15 mouse cellular contexts compared by ENCODE assay signal in genomic region chr10:70982156-70982555, GRCm38 (mm10).
"Had no signal": no experiment of that assay in that cellular context is flagged by ENCODE, and none has a peak within 500 bp of the region (broad histone marks: within the 10 kb centered on the region; RNA-seq: fewer than 3 reads in every experiment).

No protein-coding gene starts in this region.

- H3K9ac ChIP-seq: neural tube, embryonic 15.5 days; stomach, embryonic 15.5 days had no signal

- H3K9me3 ChIP-seq: neural tube, embryonic 15.5 days; stomach, embryonic 15.5 days had no signal

- DNase-seq: retina, postnatal 1 day; right cerebral cortex, adult 18-20 months; right cerebral cortex, postnatal 14 days; right cerebral cortex, postnatal 25 days; right cerebral cortex, postnatal 4 days; spleen, adult 18-20 months; thymus, adult 18-20 months; thymus, adult 2 months; thymus, postnatal 14 days; thymus, postnatal 25 days; thymus, postnatal 36 days; thymus, postnatal 4 days had no signal

- H3K4me3 ChIP-seq: neural tube, embryonic 15.5 days; stomach, embryonic 15.5 days had no signal

- H3K27me3 ChIP-seq: neural tube, embryonic 15.5 days; stomach, embryonic 15.5 days had no signal

- H3K27ac ChIP-seq: neural tube, embryonic 15.5 days; stomach, embryonic 15.5 days; stomach, postnatal 0 days had no signal

- H3K4me2 ChIP-seq: neural tube, embryonic 15.5 days; stomach, embryonic 15.5 days had no signal

- H3K36me3 ChIP-seq: neural tube, embryonic 15.5 days; stomach, embryonic 15.5 days had no signal
